Mouse (Mus musculus) kidney, embryonic 15.5 days (tissue): ENCODE data around the gene Ntrk3. TPM values are rescaled to one million over a fixed set of nuclear protein-coding genes. Genes with fewer than 3 reads are reported as not detected.
A peak's percentile ranks its signal among the peaks of the same experiment; 100 is the strongest.

Experiments
- ATAC-seq: fragments of 200-750 bp; cut with Nextera tagmentation; replicated peaks from 2 replicates; pipeline ENCODE4 v1.8.0; 2017; ENCODE audit warnings: moderate TSS enrichment; ENCODE audit not compliant: low FRiP score
- H3K27ac ChIP-seq: fragments of 300-500 bp; sonication (generic); 2 replicates; pipeline ENCODE4 v1.5.1; 2015; ENCODE audit warnings: mild to moderate bottlenecking, inconsistent platforms
- H3K27me3 ChIP-seq: fragments of 300-500 bp; sonication (generic); 2 replicates; pipeline ENCODE4 v1.6.1; 2015; ENCODE audit warnings: inconsistent platforms
- H3K36me3 ChIP-seq: fragments of 300-500 bp; sonication (generic); 2 replicates; pipeline ENCODE4 v1.6.1; 2015; ENCODE audit warnings: inconsistent platforms
- H3K4me1 ChIP-seq: fragments of 300-500 bp; sonication (generic); 2 replicates; pipeline ENCODE4 v1.6.1; 2015; ENCODE audit warnings: inconsistent platforms
- H3K4me2 ChIP-seq: fragments of 300-500 bp; sonication (generic); 2 replicates; pipeline ENCODE4 v1.6.1; 2015; ENCODE audit warnings: moderate library complexity, mild to moderate bottlenecking, inconsistent platforms
- H3K4me3 ChIP-seq: fragments of 300-500 bp; sonication (generic); replicated peaks from 2 replicates; pipeline ENCODE4 v1.5.1; 2015; ENCODE audit warnings: mild to moderate bottlenecking, inconsistent platforms
- H3K9ac ChIP-seq: fragments of 300-500 bp; sonication (generic); 2 replicates; pipeline ENCODE4 v1.6.1; 2015; ENCODE audit warnings: mild to moderate bottlenecking, inconsistent platforms
- H3K9me3 ChIP-seq: fragments of 300-500 bp; sonication (generic); replicated peaks from 2 replicates; pipeline ENCODE4 v1.6.1; 2016; ENCODE audit warnings: inconsistent platforms
- WGBS: fragments of 180-500 bp; shearing (Covaris S2); methylation state at CpG from one replicate; pipeline ENCODE4 v1.1.7; 2015; ENCODE audit warnings: mixed read lengths; 5-methylcytosine and 5-hydroxymethylcytosine counted together
- polyA plus RNA-seq: library from polyadenylated mRNA; unstranded; fragments of >200 nt; fragmentation: Nextera tagmentation; extraction: Ambion mirVana; gene quantifications from 2 replicates; pipeline ENCODE4 v1.2.1, GENCODE M21; 2015

The Ntrk3 gene
- polyA plus RNA-seq, 1 experiment from 2014 or later = 4.4 TPM

- ATAC-seq = no peak
- Histone ChIP-seq H3K4me1 (no peaks in the 10 kb centered on the region), H3K27ac (no peak overlapping the region), H3K9me3 (no peaks in the 10 kb centered on the region), H3K9ac (no peak overlapping the region), H3K4me3 (no peak overlapping the region), H3K4me2 (no peak overlapping the region), H3K27me3 (peaks cover 75% of the 10 kb centered on the region), H3K36me3 (no peaks in the 10 kb centered on the region)
- WGBS = 83% methylated on average over 2 of the region's 2 CpGs
Observed at GRCm38 (mm10) chr7:78584936-78585335, 152.9 kb downstream of the Ntrk3 start.

GRCm38 (mm10) chr7:78584499-78584898 lies 153.3 kb downstream of the Ntrk3 start:
- Histone ChIP-seq H3K36me3 (no peaks in the 10 kb centered on the region), H3K4me2 (no peak overlapping the region), H3K27ac (no peak overlapping the region), H3K9ac (no peak overlapping the region), H3K9me3 (no peaks in the 10 kb centered on the region), H3K4me1 (peaks cover 1% of the 10 kb centered on the region; the same call in 1 of the 2 replicates), H3K27me3 (peaks cover 79% of the 10 kb centered on the region), H3K4me3 (no peak overlapping the region)
- ATAC-seq = no peak
- 9% methylated on average over 3 of the region's 3 CpGs for WGBS

GRCm38 (mm10) chr7:78583678-78584077 lies 154.1 kb downstream of the Ntrk3 start:
- no peak overlapping the region for H3K27ac ChIP-seq
- no peak overlapping the region for H3K4me2 ChIP-seq
- no peak for ATAC-seq
- H3K9ac ChIP-seq = no peak overlapping the region
- peaks cover 10% of the 10 kb centered on the region for H3K4me1 ChIP-seq
- H3K9me3 ChIP-seq = no peaks in the 10 kb centered on the region
- H3K4me3 ChIP-seq = no peak overlapping the region
- no peaks in the 10 kb centered on the region for H3K36me3 ChIP-seq
- peaks cover 87% of the 10 kb centered on the region for H3K27me3 ChIP-seq
- WGBS = 54% methylated on average over 6 of the region's 6 CpGs

DNA sequence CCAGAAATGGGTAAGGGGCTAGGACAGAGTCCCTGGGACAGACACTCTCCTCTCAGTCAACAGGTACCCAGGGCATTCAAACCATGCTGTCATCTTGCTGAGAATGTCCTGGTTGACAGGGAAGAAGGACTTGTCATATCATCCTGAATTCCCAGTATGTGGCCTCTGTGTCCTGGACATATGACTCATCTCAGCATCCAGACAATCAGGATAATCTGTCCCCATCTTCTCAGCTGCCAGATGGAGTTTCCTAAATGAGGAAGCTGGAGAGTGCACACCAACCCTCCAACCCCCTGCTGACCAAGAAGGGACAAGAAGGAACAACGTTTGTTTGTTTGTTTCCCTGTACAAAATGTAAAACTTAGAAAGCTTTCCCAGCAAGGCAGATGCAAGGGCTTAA lies 156.5 kb downstream of the Ntrk3 start:
- WGBS = 59% methylated on average over 1 of the region's 1 CpGs
- no peak overlapping the region for H3K4me3 ChIP-seq
- no peak overlapping the region for H3K9ac ChIP-seq
- H3K36me3 ChIP-seq = no peaks in the 10 kb centered on the region
- no peaks in the 10 kb centered on the region for H3K9me3 ChIP-seq
- H3K27ac ChIP-seq = no peak overlapping the region
- H3K4me2 ChIP-seq = no peak overlapping the region
- peaks cover 94% of the 10 kb centered on the region for H3K27me3 ChIP-seq
- peaks cover 24% of the 10 kb centered on the region for H3K4me1 ChIP-seq
- ATAC-seq = no peak

- Histone ChIP-seq H3K27ac (no peak overlapping the region), H3K36me3 (no peaks in the 10 kb centered on the region), H3K9ac (no peak overlapping the region), H3K4me2 (peak overlapping the region; percentile 88), H3K4me1 (peaks cover 24% of the 10 kb centered on the region), H3K4me3 (peak overlapping the region; percentile 53), H3K27me3 (peaks cover 96% of the 10 kb centered on the region), H3K9me3 (no peaks in the 10 kb centered on the region)
- 4% methylated on average over 13 of the region's 13 CpGs for WGBS
- no peak for ATAC-seq
Observed at GRCm38 (mm10) chr7:78579461-78580234, 158.2 kb downstream of the Ntrk3 start.

- Histone ChIP-seq H3K4me3 (peak overlapping the region; percentile 53), H3K4me1 (peaks cover 24% of the 10 kb centered on the region), H3K36me3 (no peaks in the 10 kb centered on the region), H3K27ac (no peak overlapping the region), H3K9me3 (no peaks in the 10 kb centered on the region), H3K4me2 (peak overlapping the region; percentile 88), H3K27me3 (peaks cover 90% of the 10 kb centered on the region), H3K9ac (peak overlapping the region; percentile 42)
- WGBS = under 1% methylated on average over 54 of the region's 66 CpGs
- ATAC-seq = 0 out of 2 replicates have a peak, but pooled peaks have one; percentile 13
Observed at GRCm38 (mm10) chr7:78578461-78579359, 159.1 kb downstream of the Ntrk3 start.

DNA sequence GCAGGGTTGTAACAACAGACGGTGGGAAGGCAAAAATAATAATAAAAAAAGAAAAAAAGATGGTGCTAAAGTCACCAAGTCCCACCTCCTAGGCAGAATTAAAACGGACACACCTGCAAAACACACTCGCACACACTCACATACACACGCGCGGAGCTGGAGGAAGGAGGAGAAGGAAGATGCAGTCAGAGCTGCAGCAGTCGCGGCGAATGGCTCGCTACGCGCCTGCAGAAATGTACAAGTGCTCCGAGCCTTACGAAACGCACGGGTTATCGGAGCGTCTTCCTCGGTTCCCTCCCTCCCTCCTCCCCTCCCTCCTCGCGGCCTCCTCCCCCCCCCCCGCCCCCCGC lies 159.7 kb downstream of the Ntrk3 start:
- Histone ChIP-seq H3K27me3 (peaks cover 84% of the 10 kb centered on the region), H3K4me3 (peak overlapping the region; percentile 53), H3K4me1 (peaks cover 24% of the 10 kb centered on the region), H3K4me2 (peak overlapping the region; percentile 88), H3K36me3 (no peaks in the 10 kb centered on the region), H3K9me3 (no peaks in the 10 kb centered on the region), H3K27ac (no peak overlapping the region), H3K9ac (peak overlapping the region; percentile 42; the same call in 1 of the 2 replicates)
- WGBS = 1% methylated on average over 19 of the region's 23 CpGs
- ATAC-seq = peak; percentile 16; the same call in 1 of the 2 replicates

GRCm38 (mm10) chr7:78577462-78578110 lies 160.2 kb downstream of the Ntrk3 start:
- ATAC-seq = peak; percentile 34
- Histone ChIP-seq H3K27me3 (peaks cover 79% of the 10 kb centered on the region), H3K4me1 (peaks cover 24% of the 10 kb centered on the region), H3K9me3 (no peaks in the 10 kb centered on the region), H3K36me3 (no peaks in the 10 kb centered on the region), H3K9ac (peak overlapping the region; percentile 42; the same call in 1 of the 2 replicates), H3K4me2 (peak overlapping the region; percentile 88), H3K27ac (no peak overlapping the region), H3K4me3 (peak overlapping the region; percentile 53)
- under 1% methylated on average over 47 of the region's 49 CpGs for WGBS

DNA sequence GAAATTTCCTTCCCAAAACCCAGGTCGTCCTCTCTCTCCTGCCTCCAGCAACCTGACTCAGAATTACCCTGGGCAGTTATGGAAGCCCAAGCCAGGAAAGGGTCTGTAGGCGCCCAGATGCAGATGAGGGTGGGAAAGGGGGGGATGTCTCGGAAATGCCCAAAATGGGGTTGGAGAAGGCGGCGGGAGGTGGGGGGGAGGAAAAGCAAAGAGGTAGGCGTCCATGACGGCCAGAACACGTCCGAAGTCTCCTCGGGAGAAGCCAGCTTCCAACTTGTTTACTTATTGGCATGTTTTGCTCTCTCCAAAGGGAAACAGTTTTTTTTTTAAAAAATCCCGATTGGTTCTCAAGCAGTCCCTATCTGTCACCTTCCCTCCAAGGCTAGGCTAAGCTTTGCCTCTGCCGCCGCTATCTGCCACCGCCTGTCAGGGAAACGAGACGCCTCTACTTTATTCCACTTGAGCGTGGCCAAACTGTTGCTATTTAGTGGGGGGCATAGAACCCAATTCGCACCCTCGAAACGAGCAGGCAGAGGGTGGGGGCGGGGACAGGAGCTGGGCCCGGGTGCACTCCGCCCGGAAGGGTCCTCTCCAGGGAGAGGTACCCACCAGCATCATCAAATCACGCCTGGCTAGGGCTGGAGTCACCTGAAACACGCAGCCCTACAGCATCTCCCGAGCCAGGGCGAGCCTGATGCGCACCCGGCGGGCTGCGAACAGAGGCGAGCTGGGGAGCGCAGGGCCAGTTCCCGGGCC lies 160.9 kb downstream of the Ntrk3 start:
- peak overlapping the region; percentile 14; the same call in 1 of the 2 replicates for H3K9ac ChIP-seq
- peaks cover 24% of the 10 kb centered on the region for H3K4me1 ChIP-seq
- ATAC-seq = peak; percentile 74
- peaks cover 72% of the 10 kb centered on the region for H3K27me3 ChIP-seq
- peak overlapping the region; percentile 88 for H3K4me2 ChIP-seq
- H3K9me3 ChIP-seq = no peaks in the 10 kb centered on the region
- H3K36me3 ChIP-seq = no peaks in the 10 kb centered on the region
- WGBS = under 1% methylated on average over 35 of the region's 35 CpGs
- H3K27ac ChIP-seq = no peak overlapping the region
- peak overlapping the region; percentile 53 for H3K4me3 ChIP-seq

DNA sequence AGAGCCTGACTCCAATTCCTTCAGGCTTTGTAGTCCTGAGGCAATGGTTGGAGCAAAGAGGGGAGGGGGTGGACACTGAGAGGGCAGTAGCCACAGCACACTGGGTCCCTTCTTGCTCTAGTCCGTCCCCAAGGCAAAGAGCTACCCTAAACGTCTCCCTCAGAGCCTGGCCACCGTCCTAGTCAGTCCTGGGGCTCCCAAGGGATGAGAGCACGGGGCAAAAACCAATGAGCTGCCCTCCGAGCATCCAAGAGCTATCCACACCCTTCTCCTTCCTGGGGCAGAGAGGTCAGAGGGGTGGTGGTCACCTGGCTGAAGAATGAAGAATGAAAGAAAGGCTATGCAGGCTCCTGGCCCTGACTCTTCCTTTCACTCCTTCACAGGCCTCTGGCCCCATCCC lies 161.6 kb downstream of the Ntrk3 start:
- ATAC-seq = no peak
- H3K4me2 ChIP-seq = peak overlapping the region; percentile 88
- H3K4me3 ChIP-seq = peak overlapping the region; percentile 53; the same call in 1 of the 2 replicates

GRCm38 (mm10) chr7:78575556-78575955 lies 162.3 kb downstream of the Ntrk3 start:
- no peak overlapping the region for H3K9ac ChIP-seq
- no peak overlapping the region for H3K27ac ChIP-seq
- H3K4me1 ChIP-seq = peaks cover 24% of the 10 kb centered on the region
- 14% methylated on average over 3 of the region's 3 CpGs for WGBS
- no peaks in the 10 kb centered on the region for H3K9me3 ChIP-seq
- H3K4me2 ChIP-seq = peak overlapping the region; percentile 88
- H3K4me3 ChIP-seq = 0 out of 2 replicates have a peak overlapping the region, but pooled peaks have one; percentile 53
- ATAC-seq = no peak
- H3K36me3 ChIP-seq = no peaks in the 10 kb centered on the region
- H3K27me3 ChIP-seq = peaks cover 63% of the 10 kb centered on the region

More for the DNA sequence above, 161.6 kb downstream of the Ntrk3 start:
- H3K4me1 ChIP-seq = peaks cover 24% of the 10 kb centered on the region
- H3K27me3 ChIP-seq = peaks cover 69% of the 10 kb centered on the region
- no peaks in the 10 kb centered on the region for H3K36me3 ChIP-seq
- no peaks in the 10 kb centered on the region for H3K9me3 ChIP-seq
- H3K27ac ChIP-seq = no peak overlapping the region
- 30% methylated on average over 5 of the region's 5 CpGs for WGBS
- no peak overlapping the region for H3K9ac ChIP-seq
